Mouse (Mus musculus): ENCODE measurements around the gene Cracr2b.

Cracr2b gene

GRCm38 (mm10) chr7:141469901-141470636 is 9.2 kb downstream of the Cracr2b start:
- no peak for DNase-seq (ENCODE audit: low spot score)

DNA sequence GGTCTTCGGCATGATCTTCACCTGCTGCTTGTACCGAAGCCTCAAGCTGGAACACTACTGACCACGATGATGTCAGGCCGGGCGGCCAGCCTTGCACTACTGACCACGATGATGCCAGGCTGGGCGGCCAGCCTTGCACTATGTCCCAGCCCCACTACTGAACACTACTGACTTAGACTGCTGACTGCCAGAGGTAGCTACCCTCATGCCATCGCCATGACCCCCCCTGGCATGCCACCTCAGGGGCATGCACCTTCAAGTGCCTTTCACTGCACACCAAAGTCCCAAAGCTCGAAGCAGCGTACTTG is 9.7 kb downstream of the Cracr2b start:
- no peak for DNase-seq (ENCODE audit: low spot score)

DNA sequence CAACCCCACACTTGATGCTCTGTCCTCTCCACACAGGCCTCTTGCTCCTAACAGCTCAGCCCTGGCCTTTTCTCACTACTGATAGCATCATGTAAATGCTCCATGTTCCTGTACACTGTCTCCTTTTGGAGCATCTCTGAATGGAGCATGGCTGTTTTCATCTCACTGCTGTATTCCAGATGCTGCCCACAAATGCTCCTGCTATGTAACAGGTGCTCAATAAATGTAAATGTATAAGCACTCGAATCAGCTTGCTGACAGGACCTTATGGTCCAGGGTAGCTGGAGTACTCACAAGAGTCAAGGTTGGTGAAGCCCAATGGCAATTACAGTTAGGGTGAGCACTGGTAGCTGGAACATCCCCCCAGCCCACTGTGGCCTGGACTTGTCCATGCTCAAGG is 10.3 kb downstream of the Cracr2b start:
- no peak for DNase-seq (ENCODE audit: low spot score)

DNA sequence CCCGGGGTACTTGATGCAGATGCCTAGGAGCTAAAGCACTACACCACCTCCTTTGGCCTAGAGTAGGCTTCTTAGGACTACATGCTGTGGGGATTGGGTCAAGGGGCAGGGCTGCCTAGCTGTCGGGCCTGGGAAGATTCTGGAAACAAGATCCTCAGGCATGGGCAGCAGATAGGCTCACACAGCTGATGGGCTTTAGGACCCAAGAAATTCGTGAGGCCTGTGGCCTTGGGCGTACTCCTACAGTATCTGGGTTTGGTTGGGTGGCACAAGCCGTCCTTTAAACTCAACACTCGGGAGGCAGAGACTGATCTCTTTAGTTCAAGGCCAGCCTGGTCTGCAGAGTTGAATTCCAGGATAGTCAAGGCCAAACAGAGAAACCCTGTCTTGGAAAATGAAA is 11.3 kb downstream of the Cracr2b start:
- no peak for DNase-seq (ENCODE audit: low spot score)

DNA sequence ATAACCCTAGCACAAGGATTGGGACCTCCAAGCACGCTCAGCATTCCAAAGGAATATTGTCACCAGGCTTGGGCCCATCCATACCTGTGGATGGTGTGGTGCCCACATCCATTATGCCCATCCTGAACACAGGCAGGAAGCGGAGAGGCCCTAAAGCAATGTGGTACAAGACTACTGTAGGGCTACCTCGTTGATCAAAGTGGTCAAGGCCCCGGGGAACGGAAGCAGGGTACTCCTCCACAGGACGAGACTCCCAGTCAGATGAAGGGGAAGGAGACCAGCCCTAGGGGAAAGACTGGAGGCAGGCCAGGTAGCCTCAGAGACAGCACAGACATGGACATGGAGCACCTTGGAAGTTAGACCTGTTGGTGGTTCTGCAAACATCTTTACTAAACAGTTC is 11.9 kb downstream of the Cracr2b start:
- DNase-seq (ENCODE audit: low spot score): no peak

DNA sequence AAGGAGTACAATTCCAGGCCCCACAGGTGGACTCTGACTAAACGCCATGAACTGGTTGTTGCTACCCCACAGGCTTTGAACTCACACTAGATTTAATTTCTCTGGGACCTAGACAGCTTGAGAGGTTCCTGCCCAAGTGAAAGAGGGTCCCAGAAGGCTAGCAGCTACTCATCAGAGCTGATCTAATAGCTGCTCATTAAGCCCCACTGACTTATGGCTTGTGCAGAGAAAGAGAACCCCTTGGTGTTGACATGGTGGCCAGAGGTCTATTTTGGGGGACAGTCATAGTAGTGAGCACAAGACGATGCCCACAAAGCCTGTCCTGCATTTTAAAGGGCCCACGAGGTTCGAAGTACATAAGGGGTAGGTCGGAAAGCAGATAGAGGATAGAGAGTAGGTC is 13.3 kb downstream of the Cracr2b start:
- no peak for DNase-seq (ENCODE audit: low spot score)

GRCm38 (mm10) chr7:141475011-141475804 is 14.3 kb downstream of the Cracr2b start, which contains the start of the genes Polr2l and Tspan4:
Polr2l (minus strand) TSS chr7:141475132.
Tspan4 (plus strand) TSS chr7:141475240.
- peak; percentile 86 for DNase-seq (ENCODE audit: low spot score)

DNA sequence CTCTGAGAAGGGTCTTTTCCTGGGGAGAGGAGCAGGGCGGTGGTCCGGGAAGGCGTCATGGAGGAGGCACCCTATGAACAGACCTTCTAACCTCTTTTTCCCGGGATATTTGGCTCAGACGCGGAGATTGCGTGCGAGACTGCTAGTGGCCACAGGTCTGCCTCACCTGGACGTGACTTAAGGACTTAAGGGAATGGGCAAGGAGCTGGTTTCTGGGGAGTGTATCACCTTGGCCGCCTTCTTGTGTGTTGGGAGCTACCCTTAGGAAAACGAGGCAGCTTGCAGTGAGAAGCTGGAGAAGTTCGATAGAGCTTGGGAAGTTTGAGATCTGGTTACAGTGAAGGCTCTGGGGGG is 14.9 kb downstream of the Cracr2b start:
- DNase-seq (ENCODE audit: low spot score): no peak

DNA sequence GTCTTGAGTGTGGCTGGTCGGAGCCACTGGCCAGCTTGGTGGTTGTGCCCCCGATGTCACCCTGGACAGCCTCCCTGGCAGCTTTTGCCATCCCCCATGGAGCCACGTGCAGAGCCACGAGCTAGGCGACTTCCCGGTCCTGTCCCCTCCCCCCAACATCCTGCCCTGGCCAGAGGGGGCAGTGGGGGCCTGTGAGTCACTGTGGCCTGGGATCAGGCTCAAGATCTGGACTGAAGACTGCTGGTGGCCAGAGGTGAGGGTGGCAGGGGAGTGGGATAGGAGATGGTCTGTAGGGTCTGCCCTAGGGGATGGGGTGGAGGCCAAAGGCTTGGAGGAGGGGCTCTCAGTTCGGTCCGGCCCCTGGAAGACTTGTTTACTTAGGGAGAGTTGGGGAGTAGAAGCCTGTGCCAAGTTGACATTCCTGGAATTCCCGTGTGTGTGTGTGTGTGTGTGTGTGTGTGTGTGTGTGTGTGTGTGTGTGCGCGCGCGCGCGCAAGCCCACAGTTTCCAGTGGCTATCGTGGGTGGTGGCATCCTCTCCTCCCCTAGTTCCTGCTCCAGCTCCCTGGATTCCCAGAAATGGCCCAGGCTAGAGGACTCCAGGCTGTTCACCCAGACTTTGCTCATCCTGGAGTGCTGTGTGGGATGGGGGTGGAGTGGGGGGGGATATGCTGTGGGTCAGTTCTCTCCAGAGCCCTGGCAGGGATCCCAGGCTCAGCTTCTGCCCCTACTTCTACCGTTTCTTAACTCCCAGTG is 15.5 kb downstream of the Cracr2b start:
- peak; percentile 93 for DNase-seq (ENCODE audit: low spot score)

DNA sequence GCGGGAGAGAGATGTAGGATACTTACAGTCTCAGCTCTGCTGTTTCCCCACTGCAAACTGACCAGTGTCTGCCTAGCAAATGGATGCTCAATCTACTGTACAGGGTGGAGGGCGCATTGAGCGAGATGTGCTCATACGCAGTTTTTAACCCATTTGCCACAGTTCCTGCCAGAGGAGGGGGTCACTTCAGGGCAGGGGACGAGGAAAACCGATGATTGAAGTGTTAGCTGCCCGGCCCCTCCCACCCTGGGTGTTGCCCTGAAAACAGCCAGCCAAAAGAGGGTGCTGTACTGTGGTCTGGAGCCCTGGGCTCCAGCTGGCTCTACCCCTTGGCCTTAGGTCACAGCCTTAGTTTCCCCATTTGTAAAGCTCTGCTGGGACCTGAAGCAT is 16.1 kb downstream of the Cracr2b start:
- no peak for DNase-seq (ENCODE audit: low spot score)

- no peak for DNase-seq (ENCODE audit: low spot score)
Measured at GRCm38 (mm10) chr7:141477578-141478269, 16.8 kb downstream of the Cracr2b start.

- no peak for DNase-seq (ENCODE audit: low spot score)
Measured at GRCm38 (mm10) chr7:141478270-141478748, 17.4 kb downstream of the Cracr2b start.

- DNase-seq (ENCODE audit: low spot score): peak; percentile 84
Measured at GRCm38 (mm10) chr7:141480842-141481497, 20.1 kb downstream of the Cracr2b start.

DNA sequence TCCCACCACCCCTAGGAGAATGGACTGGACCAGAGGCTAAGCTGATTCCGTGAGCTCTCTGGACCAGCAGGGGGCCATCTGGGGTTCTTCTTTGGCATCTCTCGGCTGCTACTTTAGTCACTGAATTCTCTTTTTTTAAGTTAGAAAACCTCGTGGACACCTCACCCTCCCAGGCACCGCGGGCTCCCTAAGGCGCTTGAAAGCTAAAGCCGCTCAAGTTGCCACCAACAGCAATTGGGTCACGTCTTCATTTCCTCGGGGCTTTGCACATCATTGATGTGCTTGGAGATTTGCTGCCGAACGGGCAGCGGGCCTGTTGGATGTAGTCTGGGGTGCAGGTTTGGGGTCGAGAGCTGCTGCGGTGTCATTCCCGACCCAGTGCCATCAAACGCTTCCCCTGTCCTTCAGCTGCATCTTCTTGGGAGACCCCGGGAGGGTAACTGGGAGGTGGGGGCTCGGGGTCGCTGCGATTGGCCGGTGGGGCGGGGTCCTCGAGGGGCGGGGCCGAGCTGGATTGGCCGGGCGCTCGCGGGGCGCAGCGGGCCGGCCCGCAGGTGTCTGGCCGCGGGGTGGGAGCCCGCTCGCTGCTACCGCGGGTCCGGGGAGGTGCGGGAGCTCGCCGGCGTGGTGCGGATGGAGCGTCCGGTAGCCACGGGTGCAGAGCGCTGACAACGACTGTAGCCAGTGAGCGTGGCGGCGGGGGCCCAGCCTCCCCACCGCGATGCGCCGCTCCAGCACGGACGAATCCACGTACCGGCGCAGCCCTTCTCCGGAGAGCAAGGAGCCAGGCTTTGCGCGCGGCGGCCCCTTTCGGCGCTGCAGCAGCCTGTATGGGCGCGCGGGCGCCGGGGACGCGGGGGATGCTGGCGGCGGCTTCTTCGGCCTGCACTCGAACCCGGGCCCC is 20.9 kb downstream of the Cracr2b start:
- no peak for DNase-seq (ENCODE audit: low spot score)

GRCm38 (mm10) chr7:141482531-141483024 is 21.7 kb downstream of the Cracr2b start:
- DNase-seq (ENCODE audit: low spot score): no peak

DNA sequence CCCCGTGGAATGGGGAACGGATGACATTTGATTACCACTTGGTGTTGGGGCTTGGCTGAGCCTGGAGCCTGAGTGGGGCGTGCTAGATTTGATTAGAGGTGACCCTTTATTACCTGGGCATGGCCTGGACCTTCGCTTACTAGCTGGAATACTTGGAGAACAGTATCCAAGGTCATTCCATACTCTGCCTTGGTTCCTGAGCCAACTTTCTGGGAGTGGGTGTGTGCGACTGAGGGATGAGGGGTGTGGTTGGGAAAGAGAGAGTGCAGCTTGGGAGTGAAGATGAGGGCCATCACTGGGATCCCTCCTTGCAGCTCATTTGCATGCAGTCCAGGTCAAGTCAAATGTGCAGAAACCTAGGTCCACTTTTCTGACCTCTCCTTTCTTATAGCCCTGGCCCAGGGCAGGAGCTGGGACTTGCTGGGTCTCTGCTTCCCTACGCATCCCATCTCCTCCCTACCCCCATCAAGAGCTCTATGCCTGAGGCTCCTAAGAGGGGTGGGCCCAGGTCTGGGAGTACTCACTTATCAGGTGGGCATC is 22.3 kb downstream of the Cracr2b start:
- no peak for DNase-seq (ENCODE audit: low spot score)

- DNase-seq (ENCODE audit: low spot score): no peak
Measured at GRCm38 (mm10) chr7:141484186-141485120, 23.6 kb downstream of the Cracr2b start.

DNA sequence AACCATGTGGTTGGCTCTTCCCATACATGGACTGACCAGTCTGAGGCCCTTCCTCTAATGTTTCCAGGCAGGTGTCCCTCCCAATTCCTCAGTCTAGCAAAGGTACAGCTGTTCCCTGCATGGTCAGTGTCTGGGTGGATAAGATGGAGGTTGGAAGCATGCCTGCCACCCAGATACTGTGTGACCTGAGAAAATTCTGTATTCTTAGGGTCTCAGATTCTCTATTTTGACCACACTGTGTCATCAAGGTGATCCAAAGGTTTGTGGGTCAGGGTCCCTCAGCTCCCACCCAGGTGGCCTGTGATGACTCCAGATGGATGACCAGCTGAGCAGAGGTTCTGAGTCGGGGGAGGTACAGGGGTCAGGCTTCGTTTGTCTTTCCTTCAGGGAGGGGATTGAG is 24.3 kb downstream of the Cracr2b start:
- no peak for DNase-seq (ENCODE audit: low spot score)

DNA sequence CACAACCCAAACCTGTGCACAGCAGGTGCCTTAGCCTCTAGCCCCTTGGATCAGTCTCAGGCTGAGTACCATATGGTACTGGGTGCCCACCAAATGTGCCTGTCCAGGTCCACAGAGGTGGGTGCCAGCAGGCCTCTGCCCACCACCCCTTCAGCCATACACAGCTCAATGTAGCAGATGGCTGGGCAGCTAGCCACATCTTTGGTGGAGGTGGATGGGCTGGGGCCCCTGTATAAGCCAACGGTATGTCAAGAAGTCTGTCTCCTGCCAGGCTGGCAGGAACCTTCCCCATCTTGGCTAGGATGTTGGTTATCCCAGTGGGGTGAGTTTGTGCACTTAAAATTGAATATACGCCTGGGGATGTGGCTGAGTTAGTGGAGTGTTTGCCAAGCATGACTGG is 24.7 kb downstream of the Cracr2b start:
- no peak for DNase-seq (ENCODE audit: low spot score)

All from lung, postnatal 25 days (tissue).